Mouse (Mus musculus): ENCODE measurements at regions not wholly inside any gene's neighbourhood (a gene's known extent, or its start where the extent isn't known, plus 50 kb on each side); places are given as distances from the start of the nearest gene placed in this dataset.

GRCm38 (mm10) chr14:60439106-60439505 lies 66.0 kb downstream of the Amer2 start:
- no peak for DNase-seq

- DNase-seq: no peak
Observed at GRCm38 (mm10) chr14:60443821-60444551, 70.9 kb downstream of the Amer2 start.

GRCm38 (mm10) chr14:60444552-60444937 lies 71.5 kb downstream of the Amer2 start:
- DNase-seq: no peak

- DNase-seq: no peak
Observed at GRCm38 (mm10) chr14:60446037-60446436, 73.0 kb downstream of the Amer2 start.

- DNase-seq: no peak
Observed at GRCm38 (mm10) chr14:60451216-60451615, 78.2 kb downstream of the Amer2 start.

- DNase-seq: no peak
Observed at GRCm38 (mm10) chr14:60451684-60452083, 78.6 kb downstream of the Amer2 start.

- no peak for DNase-seq
Observed at GRCm38 (mm10) chr14:60456767-60457166, 83.7 kb downstream of the Amer2 start.

- peak; percentile 59 to 63 for DNase-seq
Observed at GRCm38 (mm10) chr14:60484996-60485888, 112.2 kb downstream of the Amer2 start.

- DNase-seq: no peak
Observed at GRCm38 (mm10) chr14:60485889-60486274, 112.8 kb downstream of the Amer2 start.

GRCm38 (mm10) chr14:60486278-60486935 lies 113.3 kb downstream of the Amer2 start:
- no peak for DNase-seq

- no peak for DNase-seq
Observed at GRCm38 (mm10) chr14:60489111-60489510, 116.1 kb downstream of the Amer2 start.

- DNase-seq: no peak
Observed at GRCm38 (mm10) chr14:60490886-60491285, 117.8 kb downstream of the Amer2 start.

- DNase-seq: no peak
Observed at GRCm38 (mm10) chr14:60495441-60495840, 122.4 kb downstream of the Amer2 start.

- no peak for DNase-seq
Observed at GRCm38 (mm10) chr14:60502552-60502951, 129.5 kb downstream of the Amer2 start.

- DNase-seq: no peak
Observed at GRCm38 (mm10) chr14:60505066-60505465, 128.7 kb upstream of the Spata13 start.

- DNase-seq: no peak
Observed at GRCm38 (mm10) chr14:60506296-60506695, 127.5 kb upstream of the Spata13 start.

- no peak for DNase-seq
Observed at GRCm38 (mm10) chr14:60513560-60513959, 120.2 kb upstream of the Spata13 start.

GRCm38 (mm10) chr14:60515094-60515786 lies 118.6 kb upstream of the Spata13 start:
- no peak for DNase-seq

- no peak for DNase-seq
Observed at GRCm38 (mm10) chr14:60517891-60518290, 115.9 kb upstream of the Spata13 start.

- no peak for DNase-seq
Observed at GRCm38 (mm10) chr14:60523010-60523409, 110.8 kb upstream of the Spata13 start.

GRCm38 (mm10) chr14:60524869-60525268 lies 108.9 kb upstream of the Spata13 start:
- no peak for DNase-seq

- peak in 1 of 2 experiments; percentile 59 for DNase-seq
Observed at GRCm38 (mm10) chr14:60525284-60525962, 108.4 kb upstream of the Spata13 start.

Measured in layer of hippocampus, postnatal 36 days (tissue).